Comparison of ENCODE assay signal across 8 mouse cellular contexts in genomic region chr6:113343177-113344092, GRCm38 (mm10). TPM values are rescaled to one million over a fixed set of nuclear protein-coding genes. Genes with fewer than 3 reads are reported as not detected.
DNase-seq lines count a peak whose midpoint lies in the region; ATAC-seq and TF ChIP-seq lines count a peak whose summit lies in the region.

Gene Camk1, minus strand, starts transcription at chr6:113343984.

- H3K9me3 ChIP-seq in hindbrain, embryonic 10.5 days, result no peaks in the 10 kb centered on the region
- H3K9me3 ChIP-seq in lung, postnatal 0 days (ENCODE audit: low read length), result no peaks in the 10 kb centered on the region

- peak within 1 kb of the TSS; percentile 64 for H3K4me3 ChIP-seq in hindbrain, embryonic 10.5 days
- peak within 1 kb of the TSS; percentile 60 for H3K4me3 ChIP-seq in lung, postnatal 0 days (ENCODE audit: low read depth, low read length)

- H3K4me1 ChIP-seq in hindbrain, embryonic 10.5 days (replicated peaks), result peaks cover 28% of the 10 kb centered on the region
- peaks cover 20% of the 10 kb centered on the region; the same call in 1 of the 2 replicates for H3K4me1 ChIP-seq in lung, postnatal 0 days (ENCODE audit: insufficient read depth, low read depth, low read length)

- H3K4me2 ChIP-seq in lung, postnatal 0 days (replicated peaks; ENCODE audit: low read depth, low read length), result peak within 1 kb of the TSS; percentile 87

- no peak for TF ChIP-seq CTCF in lung, postnatal 0 days (IDR thresholded peaks at IDR 0.05)

- peak within 1 kb of the TSS; percentile 90 for H3K27ac ChIP-seq in hindbrain, embryonic 10.5 days
- peak within 1 kb of the TSS; percentile 70 for H3K27ac ChIP-seq in lung, postnatal 0 days (ENCODE audit: low read length)

- no peaks in the 10 kb centered on the region for H3K27me3 ChIP-seq in hindbrain, embryonic 10.5 days (ENCODE audit: insufficient read depth, poor library complexity, severe bottlenecking)
- H3K27me3 ChIP-seq in lung, postnatal 0 days (replicated peaks; ENCODE audit: insufficient read depth, low read length), result no peaks in the 10 kb centered on the region

- peak within 1 kb of the TSS; percentile 70 for H3K9ac ChIP-seq in lung, postnatal 0 days (replicated peaks; ENCODE audit: low read depth)

- DNase-seq in T-cell, adult 2 months (ENCODE audit: low spot score), result peak; percentile 8
- DNase-seq in cerebellum, adult 9-11 months, result peak; percentile 87
- peak; percentile 46 to 79 for DNase-seq in frontal cortex, adult 2 months (ENCODE audit: extremely low spot score in 1 of 2, low spot score in 1 of 2)
- DNase-seq in hindbrain, embryonic 10.5 days (ENCODE audit: low spot score), result peak; percentile 69
- peak; percentile 81 for DNase-seq in layer of hippocampus, adult 9-11 months
- DNase-seq in lung, postnatal 0 days (ENCODE audit: low spot score), result peak; percentile 89
- DNase-seq in ovary, postnatal 10 days (ENCODE audit: low spot score), result peak; percentile 63
- peak; percentile 42 for DNase-seq in thymus, postnatal 4 days

- ATAC-seq in lung, postnatal 0 days, result peak; percentile 92

- TF ChIP-seq EP300 in lung, postnatal 0 days (IDR thresholded peaks at IDR 0.05), result no peak

- H3K36me3 ChIP-seq in hindbrain, embryonic 10.5 days, result peaks cover 14% of the 10 kb centered on the region
- H3K36me3 ChIP-seq in lung, postnatal 0 days (ENCODE audit: insufficient read depth, low read length), result no peaks in the 10 kb centered on the region

- WGBS in hindbrain, embryonic 10.5 days, result 18% methylated on average over 32 of the region's 32 CpGs
- 9% methylated on average over 32 of the region's 32 CpGs for WGBS in lung, postnatal 0 days

RNA-seq across cellular contexts. Expression of gene Camk1, which starts in this region (rescaled TPM):
- 151 and 173 TPM in 2 replicates for polyA plus RNA-seq in frontal cortex, adult 2 months (2012; rRNA removed)
- 42.3 and 58.0 TPM in 2 replicates for polyA plus RNA-seq in hindbrain, embryonic 10.5 days (2016; fragmentation: Nextera tagmentation; extraction: Ambion mirVana)
- 110 and 129 TPM in 2 replicates for polyA plus RNA-seq in lung, postnatal 0 days (2015; fragmentation: Nextera tagmentation; extraction: Ambion mirVana)

Comparison
In these comparisons a context has a peak if more than half of its experiments do, and no peak if none do; other contexts are left out.
1. Peak in every context shown above with its lines: DNase-seq, ATAC-seq, H3K4me3 ChIP-seq and H3K27ac ChIP-seq.
2. DNase-seq: peak in every context shown above with its lines; median percentile 89 in lung, postnatal 0 days; 87 in cerebellum, adult 9-11 months; 81 in layer of hippocampus, adult 9-11 months; 69 in hindbrain, embryonic 10.5 days; 63 in ovary, postnatal 10 days; 62 in frontal cortex, adult 2 months; 42 in thymus, postnatal 4 days; 8 in T-cell, adult 2 months.